Mouse (Mus musculus) embryonic fibroblast, embryonic 13.5 days (primary cell): ENCODE data around the gene Pde8b.

Experiments
- CTCF ChIP-seq: IDR thresholded peaks from 2 replicates; pipeline ENCODE4 v1.5.1; 2011; ENCODE audit warnings: mild to moderate bottlenecking, control low read depth, low read length, moderate library complexity, borderline replicate concordance; ENCODE audit not compliant: insufficient read depth
- POLR2A ChIP-seq: IDR thresholded peaks from 2 replicates; pipeline ENCODE4 v1.6.1; 2011; ENCODE audit warnings: low read depth, mild to moderate bottlenecking, control low read depth, low read length, moderate library complexity

- TF ChIP-seq CTCF (no peak), POLR2A (no peak)
Observed at GRCm38 (mm10) chr13:95230326-95230725, 19.8 kb downstream of the Pde8b start.
